Comparison of ENCODE assay signal across 10 mouse cellular contexts in genomic region chr2:75563253-75563913, GRCm38 (mm10).
A peak's percentile ranks its signal among the peaks of the same experiment; 100 is the strongest.
DNase-seq lines count a peak whose midpoint lies in the region; ATAC-seq lines count a peak whose summit lies in the region.
"Had no signal": no experiment of that assay in that cellular context is flagged by ENCODE, and none has a peak within 500 bp of the region (broad histone marks: within the 10 kb centered on the region; RNA-seq: fewer than 3 reads in every experiment).

No protein-coding gene starts in this region.

- H3K27ac ChIP-seq in heart, embryonic 11.5 days (ENCODE audit: low read depth, low read length) = no peak overlapping the region
- H3K27ac ChIP-seq: kidney, embryonic 15.5 days had no signal

- no peak for ATAC-seq in heart, embryonic 11.5 days (replicated peaks; ENCODE audit: insufficient number of reproducible peaks, low FRiP score, low TSS enrichment)
- ATAC-seq in granulocyte monocyte progenitor cell, adult 5-6 weeks (replicated peaks; ENCODE audit: poor library complexity, severe bottlenecking) = peak; percentile 99
- peak; percentile 84 for ATAC-seq in megakaryocyte, adult 5-6 weeks (ENCODE audit: poor library complexity, severe bottlenecking)

- peak; percentile 92 for DNase-seq in heart, adult 11 months
- DNase-seq in B cell, adult 2 months = peak; percentile 24 to 38
- DNase-seq in left cerebral cortex, postnatal 10 days (ENCODE audit: extremely low spot score in 1 of 2, low spot score in 2 of 2) = no peak
- DNase-seq in neural tube, embryonic 10.5 days (ENCODE audit: extremely low spot score, low spot score) = no peak
- no peak for DNase-seq in urinary bladder, postnatal 4 days (ENCODE audit: low spot score in 2 of 2)
- DNase-seq: cerebellum, adult 9-10 months had no signal

- H3K36me3 ChIP-seq in heart, embryonic 11.5 days (ENCODE audit: control insufficient read depth, insufficient read depth, low read length) = no peaks in the 10 kb centered on the region
- H3K36me3 ChIP-seq: kidney, embryonic 15.5 days had no signal

- no peaks in the 10 kb centered on the region for H3K9me3 ChIP-seq in heart, embryonic 11.5 days (replicated peaks; ENCODE audit: control insufficient read depth, low read length)
- H3K9me3 ChIP-seq: kidney, embryonic 15.5 days had no signal

- no peak overlapping the region for H3K9ac ChIP-seq in heart, embryonic 11.5 days (ENCODE audit: low read depth, low read length)
- H3K9ac ChIP-seq: kidney, embryonic 15.5 days had no signal

- 58% methylated on average over 9 of the region's 9 CpGs for WGBS in heart, embryonic 11.5 days (ENCODE audit: insufficient replicate concordance)

- no peak overlapping the region for H3K4me2 ChIP-seq in heart, embryonic 11.5 days
- H3K4me2 ChIP-seq: kidney, embryonic 15.5 days had no signal

- H3K4me1 ChIP-seq in heart, embryonic 11.5 days (ENCODE audit: control insufficient read depth, insufficient read depth, low read length) = no peaks in the 10 kb centered on the region

- no peak overlapping the region for H3K4me3 ChIP-seq in heart, embryonic 11.5 days (ENCODE audit: low read depth, low read length)
- H3K4me3 ChIP-seq: kidney, embryonic 15.5 days had no signal

- intact Hi-C loops in left cerebral cortex, postnatal 10 days (cut with DNase I) = no loop called here

- H3K27me3 ChIP-seq in heart, embryonic 11.5 days (ENCODE audit: control insufficient read depth, insufficient read depth, low read length) = no peaks in the 10 kb centered on the region
- H3K27me3 ChIP-seq: kidney, embryonic 15.5 days had no signal

Comparison
In these comparisons a context has a peak if more than half of its experiments do, and no peak if none do; other contexts are left out.
1. DNase-seq: peak in heart, adult 11 months (single experiment) and B cell, adult 2 months (2 of 2); none in left cerebral cortex, postnatal 10 days (0 of 2), neural tube, embryonic 10.5 days (single experiment) and urinary bladder, postnatal 4 days (0 of 2).